Mouse (Mus musculus) MEL (cell line): ENCODE data around the gene Itga2b. TPM values are rescaled to one million over a fixed set of nuclear protein-coding genes. Genes with fewer than 3 reads are reported as not detected.
A peak's percentile ranks its signal among the peaks of the same experiment; 100 is the strongest.

Source experiments
- DNase-seq: peaks from one replicate; pipeline ENCODE4 v3.0.0; 2011; ENCODE audit warnings: low read depth, low spot score
- H3K27ac ChIP-seq: 2 replicates; pipeline ENCODE4 v1.5.1; 2012; ENCODE audit warnings: low read depth, mild to moderate bottlenecking, control low read depth, low read length, moderate library complexity; ENCODE audit not compliant: control insufficient read depth
- H3K27me3 ChIP-seq, 2 experiments: fragments of 150-350 bp in 1 of 2; sonication (generic) in 1 of 2; 2 replicates each; pipeline ENCODE4 v1.6.1; 2012; ENCODE audit warnings: low read length in 2 of 2, mild to moderate bottlenecking in 2 of 2, improper control_type of control experiment in 1 of 2, moderate library complexity in 1 of 2; ENCODE audit not compliant: insufficient read depth in 2 of 2, control insufficient read depth in 1 of 2
- H3K36me3 ChIP-seq, 2 experiments: 2 replicates each; pipeline ENCODE4 v1.6.1; 2012 to 2014; ENCODE audit warnings: low read length in 2 of 2, improper control_type of control experiment in 1 of 2, inconsistent platforms in 1 of 2, mild to moderate bottlenecking in 1 of 2; ENCODE audit not compliant: insufficient read depth in 2 of 2, control insufficient read depth in 1 of 2
- H3K4me1 ChIP-seq, 2 experiments: fragments of 150-350 bp in 1 of 2; sonication (generic) in 1 of 2; 2 replicates each; pipeline ENCODE4 v1.6.1; 2012; ENCODE audit warnings: low read length in 2 of 2, improper control_type of control experiment in 1 of 2, mild to moderate bottlenecking in 1 of 2; ENCODE audit not compliant: insufficient read depth in 2 of 2, control insufficient read depth in 1 of 2
- H3K4me3 ChIP-seq, 2 experiments: fragments of 150-350 bp in 1 of 2; sonication (generic) in 1 of 2; 2 replicates each; pipeline ENCODE4 v1.5.1; 2012; ENCODE audit warnings: low read depth in 2 of 2, low read length in 2 of 2, mild to moderate bottlenecking in 2 of 2, moderate library complexity in 2 of 2, control low read depth in 1 of 2, improper control_type of control experiment in 1 of 2; ENCODE audit not compliant: control insufficient read depth in 1 of 2, insufficient read depth in 1 of 2
- H3K79me2 ChIP-seq: 2 replicates; pipeline ENCODE4 v1.6.1; 2012; ENCODE audit warnings: mild to moderate bottlenecking, low read length, moderate library complexity; ENCODE audit not compliant: control insufficient read depth, poor library complexity, insufficient read depth
- H3K9ac ChIP-seq: 2 replicates; pipeline ENCODE4 v1.6.1; 2012; ENCODE audit warnings: low read depth, mild to moderate bottlenecking, control low read depth, low read length, moderate library complexity; ENCODE audit not compliant: control insufficient read depth, poor library complexity, severe bottlenecking
- H3K9me3 ChIP-seq: fragments of 150-350 bp; sonication (generic); replicated peaks from 2 replicates; pipeline ENCODE4 v1.6.1; 2012; ENCODE audit warnings: mild to moderate bottlenecking, low read length, improper control_type of control experiment, moderate library complexity; ENCODE audit not compliant: insufficient read depth
- ETS1 ChIP-seq: IDR thresholded peaks from 2 replicates; pipeline ENCODE4 v1.6.1; 2012; ENCODE audit warnings: low read depth, mild to moderate bottlenecking, inconsistent platforms, low read length, improper control_type of control experiment, moderate library complexity
- HCFC1 ChIP-seq: IDR thresholded peaks from 2 replicates; pipeline ENCODE4 v1.6.1; 2012; ENCODE audit warnings: low read depth, mild to moderate bottlenecking, inconsistent platforms, low read length, improper control_type of control experiment, moderate library complexity
- MAFK ChIP-seq: IDR thresholded peaks from 2 replicates; pipeline ENCODE4 v1.6.1; 2011; ENCODE audit warnings: low read depth, mild to moderate bottlenecking, low read length, improper control_type of control experiment, borderline replicate concordance
- MAX ChIP-seq: IDR thresholded peaks from 2 replicates; pipeline ENCODE4 v1.6.1; 2011; ENCODE audit warnings: low read length, improper control_type of control experiment
- MAZ ChIP-seq: IDR thresholded peaks from 2 replicates; pipeline ENCODE4 v1.6.1; 2012; ENCODE audit warnings: low read depth, mild to moderate bottlenecking, inconsistent platforms, low read length, improper control_type of control experiment
- MEF2A ChIP-seq: IDR thresholded peaks from 2 replicates; pipeline ENCODE4 v1.6.1; 2014; ENCODE audit warnings: low read depth, mild to moderate bottlenecking, inconsistent platforms, low read length, improper control_type of control experiment; ENCODE audit not compliant: poor library complexity, insufficient replicate concordance, severe bottlenecking; ENCODE audit errors: extremely low read depth
- MXI1 ChIP-seq: IDR thresholded peaks from 2 replicates; pipeline ENCODE4 v1.6.1; 2011; ENCODE audit warnings: mild to moderate bottlenecking, low read depth, low read length, improper control_type of control experiment
- MYC ChIP-seq: IDR thresholded peaks from 2 replicates; pipeline ENCODE4 v1.6.1; 2011; ENCODE audit warnings: low read depth, mild to moderate bottlenecking, low read length, improper control_type of control experiment, moderate library complexity
- POLR2A ChIP-seq, 2 experiments: IDR thresholded peaks; 2 replicates each; pipeline ENCODE4 v1.6.1; 2011 to 2012; ENCODE audit warnings: low read length in 2 of 2, mild to moderate bottlenecking in 2 of 2, control low read depth in 1 of 2, improper control_type of control experiment in 1 of 2, low read depth in 1 of 2, moderate library complexity in 1 of 2; ENCODE audit not compliant: control insufficient read depth in 1 of 2, insufficient read depth in 1 of 2, poor library complexity in 1 of 2
- SIN3A ChIP-seq: IDR thresholded peaks from 2 replicates; pipeline ENCODE4 v1.6.1; 2012; ENCODE audit warnings: low read length, improper control_type of control experiment, inconsistent platforms
- SMC3 ChIP-seq: IDR thresholded peaks from 2 replicates; pipeline ENCODE4 v1.6.1; 2011; ENCODE audit warnings: low read depth, low read length, improper control_type of control experiment
- TAL1 ChIP-seq: IDR thresholded peaks from 2 replicates; pipeline ENCODE4 v1.6.1; 2012; ENCODE audit warnings: mild to moderate bottlenecking, inconsistent platforms, low read length, moderate library complexity, mixed read lengths
- UBTF ChIP-seq: IDR thresholded peaks from 2 replicates; pipeline ENCODE4 v1.6.1; 2012; ENCODE audit warnings: low read depth, mild to moderate bottlenecking, inconsistent platforms, low read length, improper control_type of control experiment, moderate library complexity, borderline replicate concordance; ENCODE audit not compliant: insufficient read depth
- USF1 ChIP-seq: IDR thresholded peaks from 2 replicates; pipeline ENCODE4 v1.6.1; 2014; ENCODE audit warnings: low read depth, mild to moderate bottlenecking, inconsistent platforms, low read length, improper control_type of control experiment, moderate library complexity
- ZKSCAN1 ChIP-seq: IDR thresholded peaks from 2 replicates; pipeline ENCODE4 v1.6.1; 2012; ENCODE audit warnings: low read depth, mild to moderate bottlenecking, inconsistent platforms, low read length, improper control_type of control experiment, moderate library complexity
- ZMIZ1 ChIP-seq: IDR thresholded peaks from 2 replicates; pipeline ENCODE4 v1.6.1; 2012; ENCODE audit warnings: low read depth, mild to moderate bottlenecking, inconsistent platforms, low read length, improper control_type of control experiment, moderate library complexity
- ZNF384 ChIP-seq: IDR thresholded peaks from 2 replicates; pipeline ENCODE4 v1.6.1; 2012; ENCODE audit warnings: low read depth, mild to moderate bottlenecking, inconsistent platforms, low read length, improper control_type of control experiment
- polyA plus RNA-seq, 2 experiments: library from polyadenylated mRNA; stranded (reverse) in 1 of 2; unstranded in 1 of 2; fragments of >175 nt in 1 of 2; fragments of >200 nt in 1 of 2; gene quantifications; 2 replicates each; pipeline versions ENCODE4 v1.2.1 to v1.2.4; 2012; ENCODE audit warnings: low replicate concordance in 2 of 2, low read depth in 1 of 2; ENCODE audit not compliant: insufficient read length in 2 of 2, insufficient read depth in 1 of 2, missing spikeins in 1 of 2
- total RNA-seq: library from RNA; depleted of rRNA; stranded (reverse); fragments of 300-350 nt; gene quantifications from 2 replicates; pipeline ENCODE4 v1.2.3, GENCODE M21; 2012

Itga2b gene
- total and polyA plus RNA-seq, 3 experiments: 10.7 to 55.7 TPM; not detected in 1

- TF ChIP-seq HCFC1 (peak; percentile 58; the same call in 1 of the 2 replicates), MYC (peak; percentile 64), ZMIZ1 (peak; percentile 88), UBTF (peak; percentile 74; the same call in 1 of the 2 replicates)
Observed at GRCm38 (mm10) chr11:102406900-102407833, 62.8 kb downstream of the Itga2b start (continued).

- H3K27ac ChIP-seq: peak overlapping the region; percentile 42
- TF ChIP-seq TAL1: no peak
- TF ChIP-seq MXI1: no peak
- no peak for TF ChIP-seq MAX
- no peak for TF ChIP-seq ZNF384
- no peak for TF ChIP-seq MEF2A
- no peak for TF ChIP-seq SIN3A
- TF ChIP-seq SMC3: no peak
- TF ChIP-seq MAZ: no peak
- no peak for TF ChIP-seq USF1
- no peak for TF ChIP-seq ETS1
- TF ChIP-seq POLR2A (IDR thresholded peaks at IDR 0.05; ENCODE audit: control insufficient read depth in 1 of 2, insufficient read depth in 1 of 2, low read depth in 1 of 2, low read length in 2 of 2, poor library complexity in 1 of 2): no peak
- TF ChIP-seq MAFK: no peak
- no peak for TF ChIP-seq ZKSCAN1
- TF ChIP-seq, all 39 proteins: peak for 0
- no peaks in the 10 kb centered on the region for H3K27me3 ChIP-seq
- H3K4me3 ChIP-seq: peak overlapping the region; percentile 80 to 92
- H3K4me1 ChIP-seq: peaks cover 9 to 20% of the 10 kb centered on the region in 2 experiments
- H3K9ac ChIP-seq: peak overlapping the region; percentile 87
- no peak for DNase-seq
- peaks cover 0 to 14% of the 10 kb centered on the region in 2 experiments; a peak in 2 of 4 replicates for H3K36me3 ChIP-seq
- peaks cover 19% of the 10 kb centered on the region for H3K79me2 ChIP-seq
- no peaks in the 10 kb centered on the region for H3K9me3 ChIP-seq
Observed at GRCm38 (mm10) chr11:102406401-102406800, 63.5 kb downstream of the Itga2b start.
